Mouse (Mus musculus) ES-Bruce4 (cell line): Measurements from ENCODE around the gene Ptprb. TPM values are rescaled to one million over a fixed set of nuclear protein-coding genes. Genes with fewer than 3 reads are reported as not detected.
A peak's percentile ranks its signal among the peaks of the same experiment; 100 is the strongest.

Experiments
- H3K27ac ChIP-seq: 2 replicates; pipeline ENCODE4 v1.5.1; 2012; ENCODE audit warnings: low read length, inconsistent platforms; ENCODE audit not compliant: insufficient read depth
- H3K27me3 ChIP-seq: 2 replicates; pipeline ENCODE4 v1.6.1; 2012; ENCODE audit warnings: mild to moderate bottlenecking, low read length, inconsistent platforms; ENCODE audit not compliant: control insufficient read depth, poor library complexity, insufficient read depth, severe bottlenecking
- H3K36me3 ChIP-seq: 2 replicates; pipeline ENCODE4 v1.6.1; 2012; ENCODE audit warnings: inconsistent platforms, mild to moderate bottlenecking, low read length, moderate library complexity; ENCODE audit not compliant: control insufficient read depth, poor library complexity, insufficient read depth, severe bottlenecking
- H3K4me1 ChIP-seq: one replicate; pipeline ENCODE4 v1.8.1; 2011; ENCODE audit warnings: low read length; ENCODE audit not compliant: control insufficient read depth, insufficient read depth
- H3K4me3 ChIP-seq: 2 replicates; pipeline ENCODE4 v1.5.1; 2011; ENCODE audit warnings: low read depth, mild to moderate bottlenecking, low read length
- H3K9ac ChIP-seq: 2 replicates; pipeline ENCODE4 v1.6.1; 2012; ENCODE audit warnings: low read depth, mild to moderate bottlenecking, inconsistent platforms; ENCODE audit not compliant: poor library complexity, severe bottlenecking
- H3K9me3 ChIP-seq: replicated peaks from 2 replicates; pipeline ENCODE4 v1.6.1; 2012; ENCODE audit warnings: mild to moderate bottlenecking, low read length, inconsistent platforms; ENCODE audit not compliant: control insufficient read depth, poor library complexity, insufficient read depth, severe bottlenecking
- CTCF ChIP-seq: IDR thresholded peaks from one replicate; pipeline ENCODE4 v1.8.1; 2011; ENCODE audit warnings: low read depth, low read length
- EP300 ChIP-seq: IDR thresholded peaks from 2 replicates; pipeline ENCODE4 v1.6.1; 2011; ENCODE audit warnings: low read depth, low read length; ENCODE audit not compliant: insufficient read depth
- POLR2A ChIP-seq: IDR thresholded peaks from one replicate; pipeline ENCODE4 v1.8.1; 2011; ENCODE audit warnings: low read length; ENCODE audit not compliant: insufficient read depth
- polyA plus RNA-seq: library from polyadenylated mRNA; stranded (reverse); fragments of >200 nt; gene quantifications from 2 replicates; pipeline ENCODE4 v1.2.4, GENCODE M21; 2011; ENCODE audit warnings: low read depth; ENCODE audit not compliant: missing spikeins, insufficient read depth, insufficient read length

Gene Ptprb
- polyA plus RNA-seq, 1 experiment = 0.37 TPM

DNA sequence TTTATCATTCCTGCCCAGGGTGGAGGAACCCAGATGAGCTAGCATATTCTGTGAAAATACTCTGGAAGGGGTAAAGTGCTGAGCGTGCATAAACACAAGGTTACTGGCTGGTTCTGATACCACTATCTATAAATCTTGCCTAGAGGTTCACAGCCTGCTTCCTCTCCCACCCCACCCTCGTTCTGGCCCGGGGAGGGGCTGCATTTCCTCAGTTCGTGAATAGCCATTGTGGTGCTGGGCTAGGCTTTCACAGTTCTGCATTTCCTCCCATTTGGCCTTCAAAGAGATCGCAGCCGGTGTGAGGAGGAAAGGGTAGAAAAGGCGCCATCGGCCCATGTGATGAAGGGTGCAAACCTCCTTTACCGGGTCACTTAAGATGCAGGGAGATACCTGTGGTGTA, 12.8 kb downstream of the Ptprb start:
- no peaks in the 10 kb centered on the region for H3K27me3 ChIP-seq
- no peaks in the 10 kb centered on the region for H3K9me3 ChIP-seq
- H3K36me3 ChIP-seq = no peaks in the 10 kb centered on the region
- H3K4me1 ChIP-seq = peaks cover 3% of the 10 kb centered on the region
- H3K4me3 ChIP-seq = no peak overlapping the region
- TF ChIP-seq CTCF = no peak
- peak; percentile 36; the same call in 1 of the 2 replicates for TF ChIP-seq EP300
- no peak overlapping the region for H3K27ac ChIP-seq
- H3K9ac ChIP-seq = no peak overlapping the region

DNA sequence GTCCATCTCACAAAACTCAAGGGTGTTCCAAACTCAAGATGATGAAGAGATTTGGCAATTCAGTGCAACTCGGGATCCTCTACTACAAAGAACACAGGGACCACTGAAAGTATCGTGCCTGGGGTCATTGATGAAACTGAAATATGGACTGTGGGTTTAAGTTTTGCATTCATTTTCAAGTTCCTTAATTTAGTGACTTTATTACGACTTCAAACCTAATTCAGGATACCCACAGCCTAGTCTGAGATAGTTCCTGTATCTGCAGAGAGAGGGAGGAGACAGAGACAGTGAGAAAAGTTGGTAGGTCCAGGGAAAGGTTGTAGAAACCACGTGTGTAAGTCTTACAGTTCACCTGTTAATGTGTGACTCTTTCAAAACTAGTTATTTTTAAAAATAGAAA, 15.2 kb downstream of the Ptprb start:
- peaks cover 3% of the 10 kb centered on the region for H3K4me1 ChIP-seq
- no peak for TF ChIP-seq CTCF
- TF ChIP-seq POLR2A = no peak
- no peak for TF ChIP-seq EP300
- H3K27me3 ChIP-seq = no peaks in the 10 kb centered on the region
- no peaks in the 10 kb centered on the region for H3K9me3 ChIP-seq
- H3K9ac ChIP-seq = no peak overlapping the region
- no peak overlapping the region for H3K4me3 ChIP-seq
- no peaks in the 10 kb centered on the region for H3K36me3 ChIP-seq
- H3K27ac ChIP-seq = no peak overlapping the region

DNA sequence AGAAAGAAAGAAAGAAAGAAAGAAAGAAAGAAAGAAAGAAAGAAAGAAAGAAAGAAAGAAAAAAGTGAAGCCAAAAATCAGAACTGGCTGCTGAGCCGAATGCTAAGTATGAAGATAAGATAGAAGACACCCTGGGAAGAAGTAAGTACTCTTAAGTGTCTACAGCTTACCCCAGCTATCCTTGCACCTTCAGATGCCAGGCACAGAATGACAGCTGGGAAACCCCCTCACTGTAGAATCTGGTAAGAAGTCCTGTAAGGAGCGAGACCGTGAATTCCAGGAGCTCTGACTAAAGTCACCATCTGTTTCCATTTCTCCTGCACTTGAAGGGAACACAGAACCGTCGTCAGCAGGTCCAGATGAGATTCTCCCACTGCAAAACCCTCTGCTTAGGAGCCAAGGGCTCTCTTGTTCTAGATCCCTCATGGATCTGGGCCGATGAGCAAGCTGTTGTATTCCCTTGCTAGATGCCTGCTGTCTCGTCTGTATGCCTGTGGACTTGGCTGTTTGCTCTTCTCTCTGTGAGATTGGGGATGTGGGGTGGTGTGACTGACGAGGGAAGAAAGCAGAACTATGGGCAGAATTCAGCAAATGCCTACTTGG, 15.9 kb downstream of the Ptprb start:
- H3K9ac ChIP-seq = no peak overlapping the region
- TF ChIP-seq EP300 = no peak
- no peak for TF ChIP-seq POLR2A

DNA sequence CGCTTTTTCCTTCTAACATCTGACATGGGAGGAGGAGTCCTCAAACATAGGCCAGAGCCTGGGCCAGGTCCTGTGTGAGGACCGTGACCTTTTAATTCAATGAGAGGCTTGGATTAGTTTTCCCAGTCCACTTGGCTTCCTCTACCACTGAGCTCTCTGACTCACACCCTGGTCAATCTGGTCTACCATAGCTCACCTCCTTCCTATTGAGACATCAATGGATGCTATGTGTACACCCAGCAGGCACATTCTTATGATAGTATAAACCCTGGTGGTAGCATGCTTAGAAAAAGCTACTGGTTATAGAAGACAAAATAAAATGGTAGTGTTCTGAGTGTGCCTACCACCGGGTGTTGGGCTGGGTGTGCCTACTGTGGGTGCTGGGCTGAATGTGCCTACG, 21.1 kb downstream of the Ptprb start:
- no peak overlapping the region for H3K27ac ChIP-seq
- no peak overlapping the region for H3K9ac ChIP-seq
- no peaks in the 10 kb centered on the region for H3K4me1 ChIP-seq
- TF ChIP-seq POLR2A = no peak
- TF ChIP-seq EP300 = no peak
- TF ChIP-seq CTCF = no peak
- H3K9me3 ChIP-seq = no peaks in the 10 kb centered on the region
- no peak overlapping the region for H3K4me3 ChIP-seq
- no peaks in the 10 kb centered on the region for H3K36me3 ChIP-seq
- peaks cover 11% of the 10 kb centered on the region for H3K27me3 ChIP-seq

More for the DNA sequence above, 15.9 kb downstream of the Ptprb start:
- H3K4me3 ChIP-seq = no peak overlapping the region
- H3K27me3 ChIP-seq = no peaks in the 10 kb centered on the region
- H3K27ac ChIP-seq = no peak overlapping the region
- H3K4me1 ChIP-seq = peaks cover 3% of the 10 kb centered on the region
- H3K36me3 ChIP-seq = no peaks in the 10 kb centered on the region
- H3K9me3 ChIP-seq = no peaks in the 10 kb centered on the region

DNA sequence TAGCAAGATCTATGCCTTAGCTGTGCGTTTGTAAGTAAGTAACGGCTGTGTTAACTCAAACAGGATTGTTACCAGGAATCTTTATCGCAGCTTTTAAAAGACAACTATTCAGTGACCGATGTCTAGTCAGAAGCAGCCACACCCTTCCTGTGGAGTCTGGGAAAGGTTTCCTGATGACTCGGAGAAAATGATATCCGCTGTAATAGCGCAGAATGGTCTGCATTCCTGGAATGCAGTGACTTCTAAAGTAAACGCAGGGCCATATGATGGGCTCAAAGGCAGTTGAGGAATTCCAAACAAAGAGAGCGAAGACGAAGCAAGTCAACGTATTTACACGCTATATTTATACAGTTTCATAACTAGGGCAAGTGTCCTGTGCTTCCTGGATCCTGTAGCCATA, 22.5 kb downstream of the Ptprb start:
- Histone ChIP-seq H3K4me1 (no peaks in the 10 kb centered on the region), H3K27ac (no peak overlapping the region), H3K9me3 (no peaks in the 10 kb centered on the region), H3K36me3 (no peaks in the 10 kb centered on the region), H3K27me3 (peaks cover 11% of the 10 kb centered on the region), H3K9ac (no peak overlapping the region), H3K4me3 (no peak overlapping the region)
- TF ChIP-seq CTCF (no peak), EP300 (no peak), POLR2A (no peak)

DNA sequence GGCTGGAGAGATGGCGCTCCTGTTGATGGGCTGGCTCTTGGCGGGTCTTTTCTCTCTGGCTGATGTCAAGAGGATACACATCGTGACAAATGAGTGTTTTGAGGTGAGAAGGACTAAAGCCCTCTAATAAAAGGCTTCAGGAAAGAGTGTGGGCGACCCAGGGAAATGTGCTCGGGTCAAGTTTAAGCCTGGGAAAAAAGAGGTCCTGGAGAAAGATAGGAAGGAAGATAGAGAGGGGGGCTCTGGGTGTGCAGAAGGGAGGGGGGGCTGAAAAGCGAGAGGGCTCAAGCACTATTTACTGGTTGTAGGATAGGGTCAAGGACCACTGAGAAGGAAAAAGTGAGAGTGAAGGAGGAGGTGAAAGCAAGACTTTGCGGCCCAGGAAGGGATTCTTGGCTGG, 25.5 kb downstream of the Ptprb start:
- TF ChIP-seq POLR2A = no peak
- TF ChIP-seq CTCF = no peak
- no peaks in the 10 kb centered on the region for H3K9me3 ChIP-seq
- no peaks in the 10 kb centered on the region for H3K4me1 ChIP-seq
- peaks cover 11% of the 10 kb centered on the region for H3K27me3 ChIP-seq
- H3K27ac ChIP-seq = no peak overlapping the region
- H3K9ac ChIP-seq = 0 out of 2 replicates have a peak overlapping the region, but pooled peaks have one; percentile 23
- no peaks in the 10 kb centered on the region for H3K36me3 ChIP-seq
- H3K4me3 ChIP-seq = no peak overlapping the region
